Mouse (Mus musculus): Measurements from ENCODE around the gene Gm9507.
A peak's percentile ranks its signal among the peaks of the same experiment; 100 is the strongest.
"Not testable (repeated sequence)": the region's sequence is repeated elsewhere in the genome, so short reads cannot be mapped to it uniquely, and the experiment has no call there.

Gene Gm9507

GRCm38 (mm10) chr10:77811743-77812142 is at the start of gene Gm9507:
Gm9507 (minus strand) TSS chr10:77811843.
- DNase-seq (ENCODE audit: low spot score in 2 of 2) = no peak

GRCm38 (mm10) chr10:77852559-77852958 is 40.9 kb upstream of the Gm9507 start, which contains the start of gene Gm10318:
Gm10318 (plus strand) TSS chr10:77852859.
- no peak for DNase-seq (ENCODE audit: low spot score in 2 of 2)

GRCm38 (mm10) chr10:77847538-77847937 is 35.9 kb upstream of the Gm9507 start:
- no peak for DNase-seq (ENCODE audit: low spot score in 2 of 2)

GRCm38 (mm10) chr10:77846961-77847360 is 35.3 kb upstream of the Gm9507 start:
- DNase-seq (ENCODE audit: low spot score in 2 of 2) = no peak

- DNase-seq (ENCODE audit: low spot score in 2 of 2) = no peak
Observed at GRCm38 (mm10) chr10:77846503-77846902, 34.9 kb upstream of the Gm9507 start, which contains the start of gene Gm36176. Gm36176 (plus strand) TSS chr10:77846803.

GRCm38 (mm10) chr10:77839006-77839405 is 27.4 kb upstream of the Gm9507 start:
- DNase-seq (ENCODE audit: low spot score in 2 of 2) = no peak

GRCm38 (mm10) chr10:77835647-77836046 is 24.0 kb upstream of the Gm9507 start, which contains the start of gene Krtap10-10:
Krtap10-10 (plus strand) TSS chr10:77835947.
- no peak for DNase-seq (ENCODE audit: low spot score in 2 of 2)

- no peak for DNase-seq (ENCODE audit: low spot score in 2 of 2)
Observed at GRCm38 (mm10) chr10:77826951-77827350, 15.3 kb upstream of the Gm9507 start, which contains the start of gene Krtap10-4. Krtap10-4 (minus strand) TSS chr10:77827095.

- DNase-seq (ENCODE audit: low spot score in 2 of 2) = no peak
Observed at GRCm38 (mm10) chr10:77819203-77819602, 7.6 kb upstream of the Gm9507 start.

GRCm38 (mm10) chr10:77818523-77818922 is 6.9 kb upstream of the Gm9507 start:
- no peak for DNase-seq (ENCODE audit: low spot score in 2 of 2)

- peak in 1 of 2 experiments; percentile 38 for DNase-seq (ENCODE audit: low spot score in 2 of 2)
Observed at GRCm38 (mm10) chr10:77815514-77815913, 3.9 kb upstream of the Gm9507 start.

- DNase-seq (ENCODE audit: low spot score in 2 of 2) = no peak
Observed at GRCm38 (mm10) chr10:77814382-77814781, 2.7 kb upstream of the Gm9507 start, which contains the start of gene Gm2696. Gm2696 (plus strand) TSS chr10:77814682.

- no peak for DNase-seq (ENCODE audit: low spot score in 2 of 2)
Observed at GRCm38 (mm10) chr10:77804095-77804494, 7.5 kb downstream of the Gm9507 start.

GRCm38 (mm10) chr10:77798921-77799508 is 12.6 kb downstream of the Gm9507 start, which contains the start of gene Gm19668:
Gm19668 (minus strand) TSS chr10:77799133.
- no peak for DNase-seq (ENCODE audit: low spot score in 2 of 2)

- DNase-seq (ENCODE audit: low spot score in 2 of 2) = not testable (repeated sequence)
Observed at GRCm38 (mm10) chr10:77798164-77798920, 13.3 kb downstream of the Gm9507 start.

- DNase-seq (ENCODE audit: low spot score in 2 of 2) = no peak
Observed at GRCm38 (mm10) chr10:77797677-77798076, 14.0 kb downstream of the Gm9507 start.

- DNase-seq (ENCODE audit: low spot score in 2 of 2) = no peak
Observed at GRCm38 (mm10) chr10:77794976-77795375, 16.7 kb downstream of the Gm9507 start, which contains the start of gene Gm9639. Gm9639 (minus strand) TSS chr10:77795076.

GRCm38 (mm10) chr10:77788621-77789020 is 23.0 kb downstream of the Gm9507 start:
- DNase-seq (ENCODE audit: low spot score in 2 of 2) = no peak

- not testable (repeated sequence) for DNase-seq (ENCODE audit: low spot score in 2 of 2)
Observed at GRCm38 (mm10) chr10:77787876-77788275, 23.8 kb downstream of the Gm9507 start, which contains the start of gene Gm7137. Gm7137 (minus strand) TSS chr10:77788200.

- DNase-seq (ENCODE audit: low spot score in 2 of 2) = not testable (repeated sequence)
Observed at GRCm38 (mm10) chr10:77783396-77783795, 28.2 kb downstream of the Gm9507 start.

GRCm38 (mm10) chr10:77782442-77782841 is 29.2 kb downstream of the Gm9507 start, which contains the start of gene Gm3250:
Gm3250 (minus strand) TSS chr10:77782542.
- not testable (repeated sequence) for DNase-seq (ENCODE audit: low spot score in 2 of 2)

GRCm38 (mm10) chr10:77776844-77777243 is 34.8 kb downstream of the Gm9507 start, which contains the start of gene Gm7138:
Gm7138 (minus strand) TSS chr10:77776944.
- DNase-seq (ENCODE audit: low spot score in 2 of 2) = not testable (repeated sequence)
